Mouse (Mus musculus): ENCODE data around the gene Zc3h15. TPM values are rescaled to one million over a fixed set of nuclear protein-coding genes. Genes with fewer than 3 reads are reported as not detected.

The Zc3h15 gene
- polyA plus RNA-seq, 1 experiment from 2014 or later, result 184 TPM

- H3K4me1 ChIP-seq (ENCODE audit: control insufficient read depth, insufficient read depth, low read length), result no peaks in the 10 kb centered on the region
- no peak overlapping the region for H3K4me3 ChIP-seq (ENCODE audit: low read depth, low read length)
- ATAC-seq, result no peak
- H3K27me3 ChIP-seq (ENCODE audit: control insufficient read depth, insufficient read depth, low read depth, low read length), result no peaks in the 10 kb centered on the region
- H3K36me3 ChIP-seq (ENCODE audit: control insufficient read depth, insufficient read depth, low read length), result 0 out of 2 replicates have a peak, but pooled peaks cover 3% of the 10 kb centered on the region
- no peak overlapping the region for H3K9ac ChIP-seq (ENCODE audit: low read depth, low read length)
- H3K9me3 ChIP-seq (replicated peaks; ENCODE audit: control insufficient read depth, low read length, poor library complexity, severe bottlenecking), result no peaks in the 10 kb centered on the region
- 93% methylated on average over 1 of the region's 1 CpGs for WGBS
- no peak overlapping the region for H3K4me2 ChIP-seq (ENCODE audit: low read length)
- no peak overlapping the region for H3K27ac ChIP-seq (ENCODE audit: low read length)
Observed at GRCm38 (mm10) chr2:83668052-83668451, 23.8 kb downstream of the Zc3h15 start.

GRCm38 (mm10) chr2:83669988-83670387 is 25.8 kb downstream of the Zc3h15 start:
- no peak for ATAC-seq
- no peaks in the 10 kb centered on the region for H3K4me1 ChIP-seq (ENCODE audit: control insufficient read depth, insufficient read depth, low read length)
- H3K9me3 ChIP-seq (replicated peaks; ENCODE audit: control insufficient read depth, low read length, poor library complexity, severe bottlenecking), result no peaks in the 10 kb centered on the region
- no peak overlapping the region for H3K9ac ChIP-seq (ENCODE audit: low read depth, low read length)
- H3K4me3 ChIP-seq (ENCODE audit: low read depth, low read length), result no peak overlapping the region
- H3K27me3 ChIP-seq (ENCODE audit: control insufficient read depth, insufficient read depth, low read depth, low read length), result no peaks in the 10 kb centered on the region
- no peak overlapping the region for H3K4me2 ChIP-seq (ENCODE audit: low read length)
- no peak overlapping the region for H3K27ac ChIP-seq (ENCODE audit: low read length)
- H3K36me3 ChIP-seq (ENCODE audit: control insufficient read depth, insufficient read depth, low read length), result 0 out of 2 replicates have a peak, but pooled peaks cover 2% of the 10 kb centered on the region
- WGBS, result 86% methylated on average over 5 of the region's 5 CpGs

GRCm38 (mm10) chr2:83671843-83672242 is 27.6 kb downstream of the Zc3h15 start:
- no peak overlapping the region for H3K9ac ChIP-seq (ENCODE audit: low read depth, low read length)
- WGBS, result 94% methylated on average over 2 of the region's 2 CpGs
- 0 out of 2 replicates have a peak, but pooled peaks cover 2% of the 10 kb centered on the region for H3K36me3 ChIP-seq (ENCODE audit: control insufficient read depth, insufficient read depth, low read length)
- no peak overlapping the region for H3K27ac ChIP-seq (ENCODE audit: low read length)
- H3K27me3 ChIP-seq (ENCODE audit: control insufficient read depth, insufficient read depth, low read depth, low read length), result no peaks in the 10 kb centered on the region
- no peak overlapping the region for H3K4me3 ChIP-seq (ENCODE audit: low read depth, low read length)
- no peaks in the 10 kb centered on the region for H3K4me1 ChIP-seq (ENCODE audit: control insufficient read depth, insufficient read depth, low read length)
- no peak overlapping the region for H3K4me2 ChIP-seq (ENCODE audit: low read length)
- ATAC-seq, result no peak
- H3K9me3 ChIP-seq (replicated peaks; ENCODE audit: control insufficient read depth, low read length, poor library complexity, severe bottlenecking), result no peaks in the 10 kb centered on the region

GRCm38 (mm10) chr2:83673067-83673466 is 28.8 kb downstream of the Zc3h15 start:
- H3K27ac ChIP-seq (ENCODE audit: low read length), result no peak overlapping the region
- no peak overlapping the region for H3K9ac ChIP-seq (ENCODE audit: low read depth, low read length)
- H3K4me2 ChIP-seq (ENCODE audit: low read length), result no peak overlapping the region
- no peaks in the 10 kb centered on the region for H3K4me1 ChIP-seq (ENCODE audit: control insufficient read depth, insufficient read depth, low read length)
- ATAC-seq, result no peak
- 85% methylated on average over 7 of the region's 7 CpGs for WGBS
- H3K4me3 ChIP-seq (ENCODE audit: low read depth, low read length), result no peak overlapping the region
- no peaks in the 10 kb centered on the region for H3K27me3 ChIP-seq (ENCODE audit: control insufficient read depth, insufficient read depth, low read depth, low read length)
- no peaks in the 10 kb centered on the region for H3K9me3 ChIP-seq (replicated peaks; ENCODE audit: control insufficient read depth, low read length, poor library complexity, severe bottlenecking)
- H3K36me3 ChIP-seq (ENCODE audit: control insufficient read depth, insufficient read depth, low read length), result 0 out of 2 replicates have a peak, but pooled peaks cover 2% of the 10 kb centered on the region

GRCm38 (mm10) chr2:83673843-83674242 is 29.6 kb downstream of the Zc3h15 start:
- no peak for ATAC-seq
- Histone ChIP-seq H3K9me3 (replicated peaks; ENCODE audit: control insufficient read depth, low read length, poor library complexity, severe bottlenecking) (no peaks in the 10 kb centered on the region), H3K36me3 (ENCODE audit: control insufficient read depth, insufficient read depth, low read length) (0 out of 2 replicates have a peak, but pooled peaks cover 2% of the 10 kb centered on the region), H3K27me3 (ENCODE audit: control insufficient read depth, insufficient read depth, low read depth, low read length) (no peaks in the 10 kb centered on the region), H3K9ac (ENCODE audit: low read depth, low read length) (no peak overlapping the region), H3K27ac (ENCODE audit: low read length) (no peak overlapping the region), H3K4me2 (ENCODE audit: low read length) (no peak overlapping the region), H3K4me3 (ENCODE audit: low read depth, low read length) (no peak overlapping the region), H3K4me1 (ENCODE audit: control insufficient read depth, insufficient read depth, low read length) (no peaks in the 10 kb centered on the region)
- WGBS, result 94% methylated on average over 2 of the region's 2 CpGs

GRCm38 (mm10) chr2:83674421-83674820 is 30.2 kb downstream of the Zc3h15 start:
- H3K4me1 ChIP-seq (ENCODE audit: control insufficient read depth, insufficient read depth, low read length), result no peaks in the 10 kb centered on the region
- no peak overlapping the region for H3K27ac ChIP-seq (ENCODE audit: low read length)
- WGBS, result 74% methylated on average over 7 of the region's 7 CpGs
- H3K9ac ChIP-seq (ENCODE audit: low read depth, low read length), result no peak overlapping the region
- H3K9me3 ChIP-seq (replicated peaks; ENCODE audit: control insufficient read depth, low read length, poor library complexity, severe bottlenecking), result no peaks in the 10 kb centered on the region
- no peaks in the 10 kb centered on the region for H3K27me3 ChIP-seq (ENCODE audit: control insufficient read depth, insufficient read depth, low read depth, low read length)
- 0 out of 2 replicates have a peak, but pooled peaks cover 2% of the 10 kb centered on the region for H3K36me3 ChIP-seq (ENCODE audit: control insufficient read depth, insufficient read depth, low read length)
- no peak for ATAC-seq
- H3K4me3 ChIP-seq (ENCODE audit: low read depth, low read length), result no peak overlapping the region
- no peak overlapping the region for H3K4me2 ChIP-seq (ENCODE audit: low read length)

- H3K4me3 ChIP-seq (ENCODE audit: low read depth, low read length), result no peak overlapping the region
- no peak overlapping the region for H3K9ac ChIP-seq (ENCODE audit: low read depth, low read length)
- 0 out of 2 replicates have a peak, but pooled peaks cover 2% of the 10 kb centered on the region for H3K36me3 ChIP-seq (ENCODE audit: control insufficient read depth, insufficient read depth, low read length)
- no peaks in the 10 kb centered on the region for H3K9me3 ChIP-seq (replicated peaks; ENCODE audit: control insufficient read depth, low read length, poor library complexity, severe bottlenecking)
- ATAC-seq, result no peak
- H3K4me2 ChIP-seq (ENCODE audit: low read length), result no peak overlapping the region
- H3K27ac ChIP-seq (ENCODE audit: low read length), result no peak overlapping the region
- H3K27me3 ChIP-seq (ENCODE audit: control insufficient read depth, insufficient read depth, low read depth, low read length), result no peaks in the 10 kb centered on the region
- H3K4me1 ChIP-seq (ENCODE audit: control insufficient read depth, insufficient read depth, low read length), result no peaks in the 10 kb centered on the region
- 86% methylated on average over 9 of the region's 9 CpGs for WGBS
Observed at GRCm38 (mm10) chr2:83674896-83675295, 30.7 kb downstream of the Zc3h15 start.

GRCm38 (mm10) chr2:83675681-83676080 is 31.4 kb downstream of the Zc3h15 start:
- WGBS, result 54% methylated on average over 5 of the region's 5 CpGs
- Histone ChIP-seq H3K9me3 (replicated peaks; ENCODE audit: control insufficient read depth, low read length, poor library complexity, severe bottlenecking) (no peaks in the 10 kb centered on the region), H3K36me3 (ENCODE audit: control insufficient read depth, insufficient read depth, low read length) (0 out of 2 replicates have a peak, but pooled peaks cover 2% of the 10 kb centered on the region), H3K9ac (ENCODE audit: low read depth, low read length) (no peak overlapping the region), H3K4me3 (ENCODE audit: low read depth, low read length) (no peak overlapping the region), H3K27ac (ENCODE audit: low read length) (no peak overlapping the region), H3K4me2 (ENCODE audit: low read length) (no peak overlapping the region), H3K27me3 (ENCODE audit: control insufficient read depth, insufficient read depth, low read depth, low read length) (no peaks in the 10 kb centered on the region), H3K4me1 (ENCODE audit: control insufficient read depth, insufficient read depth, low read length) (no peaks in the 10 kb centered on the region)
- no peak for ATAC-seq

GRCm38 (mm10) chr2:83676226-83676870 is 32.1 kb downstream of the Zc3h15 start:
- no peak overlapping the region for H3K27ac ChIP-seq (ENCODE audit: low read length)
- no peaks in the 10 kb centered on the region for H3K27me3 ChIP-seq (ENCODE audit: control insufficient read depth, insufficient read depth, low read depth, low read length)
- H3K9me3 ChIP-seq (replicated peaks; ENCODE audit: control insufficient read depth, low read length, poor library complexity, severe bottlenecking), result no peaks in the 10 kb centered on the region
- no peak for ATAC-seq
- H3K4me3 ChIP-seq (ENCODE audit: low read depth, low read length), result no peak overlapping the region
- H3K4me2 ChIP-seq (ENCODE audit: low read length), result no peak overlapping the region
- H3K36me3 ChIP-seq (ENCODE audit: control insufficient read depth, insufficient read depth, low read length), result 0 out of 2 replicates have a peak, but pooled peaks cover 5% of the 10 kb centered on the region
- no peaks in the 10 kb centered on the region for H3K4me1 ChIP-seq (ENCODE audit: control insufficient read depth, insufficient read depth, low read length)
- H3K9ac ChIP-seq (ENCODE audit: low read depth, low read length), result no peak overlapping the region
- 84% methylated on average over 4 of the region's 4 CpGs for WGBS

Measured in midbrain, embryonic 16.5 days (tissue).